Mouse (Mus musculus) heart, adult 2 months (tissue): ENCODE measurements at regions not wholly inside any gene's neighbourhood (a gene's known extent, or its start where the extent isn't known, plus 50 kb on each side); places are given as distances from the start of the nearest gene placed in this dataset.

Experiments used
- CTCF ChIP-seq: fragments of 200-600 bp; IDR thresholded peaks from 2 replicates; pipeline ENCODE4 v1.8.1; 2022; ENCODE audit warnings: antibody characterized with exemption, mild to moderate bottlenecking, moderate library complexity
- EP300 ChIP-seq: fragments of 200-500 bp; IDR thresholded peaks from 2 replicates; pipeline ENCODE4 v1.6.1; 2011; ENCODE audit warnings: low read depth, low read length, control low read depth; ENCODE audit not compliant: insufficient read depth
- POLR2A ChIP-seq: fragments of 200-500 bp; IDR thresholded peaks from 2 replicates; pipeline ENCODE4 v1.6.1; 2011; ENCODE audit warnings: mild to moderate bottlenecking, low read depth, low read length, control low read depth; ENCODE audit not compliant: insufficient read depth

GRCm38 (mm10) chr15:52645961-52646360 lies 1238.7 kb upstream of the Gm7489 start:
- no peak for TF ChIP-seq POLR2A
- no peak for TF ChIP-seq CTCF
- no peak for TF ChIP-seq EP300
